Mouse (Mus musculus) CH12.LX (cell line): Measurements from ENCODE around the gene Dbx1. TPM values are rescaled to one million over a fixed set of nuclear protein-coding genes. Genes with fewer than 3 reads are reported as not detected.
A peak's percentile ranks its signal among the peaks of the same experiment; 100 is the strongest.

Experiments used
- DNase-seq: peaks from one replicate; pipeline ENCODE4 v3.0.0-alpha.2; 2013; ENCODE audit errors: extremely low read depth
- H3K27ac ChIP-seq: 2 replicates; pipeline ENCODE4 v1.5.1; 2012; ENCODE audit warnings: low read depth, mild to moderate bottlenecking, control low read depth, moderate library complexity; ENCODE audit not compliant: insufficient read depth
- H3K27me3 ChIP-seq: replicated peaks from 2 replicates; pipeline ENCODE3; 2012; ENCODE audit warnings: inconsistent platforms
- H3K36me3 ChIP-seq, 2 experiments: replicated peaks in 1 of 2; 2 replicates each; pipeline versions ENCODE3 to v1.6.1; 2012; ENCODE audit warnings: inconsistent platforms in 1 of 2, low read length in 1 of 2, mild to moderate bottlenecking in 1 of 2, mixed read lengths in 1 of 2, moderate library complexity in 1 of 2; ENCODE audit not compliant: control insufficient read depth in 1 of 2, insufficient read depth in 1 of 2
- H3K4me1 ChIP-seq, 2 experiments: 2 replicates each; pipeline ENCODE4 v1.6.1; 2012; ENCODE audit warnings: inconsistent platforms in 1 of 2, moderate library complexity in 1 of 2; ENCODE audit not compliant: insufficient read depth in 2 of 2, control insufficient read depth in 1 of 2
- H3K4me2 ChIP-seq: 2 replicates; pipeline ENCODE4 v1.6.1; 2012; ENCODE audit warnings: low read depth, mild to moderate bottlenecking, control low read depth; ENCODE audit not compliant: poor library complexity, insufficient read depth, severe bottlenecking
- H3K4me3 ChIP-seq, 3 experiments: fragments of 150-350 bp in 1 of 3; sonication (generic) in 1 of 3; replicated peaks in 1 of 3; 2 replicates each; pipeline versions ENCODE3 to v1.5.1; 2011 to 2012; ENCODE audit warnings: low read depth in 2 of 3, low read length in 2 of 3, mild to moderate bottlenecking in 2 of 3, moderate library complexity in 2 of 3, control low read depth in 1 of 3, improper control_type of control experiment in 1 of 3, inconsistent platforms in 1 of 3, mixed read lengths in 1 of 3; ENCODE audit not compliant: poor library complexity in 1 of 3
- H3K79me2 ChIP-seq: replicated peaks from 2 replicates; pipeline ENCODE4 v1.6.1; 2012; ENCODE audit warnings: mild to moderate bottlenecking, moderate library complexity; ENCODE audit not compliant: control insufficient read depth, poor library complexity, insufficient read depth, severe bottlenecking; ENCODE audit errors: extremely low read depth
- H3K9ac ChIP-seq: 2 replicates; pipeline ENCODE4 v1.6.1; 2012; ENCODE audit warnings: low read depth, mild to moderate bottlenecking, control low read depth, moderate library complexity; ENCODE audit not compliant: insufficient read depth
- H3K9me3 ChIP-seq: replicated peaks from 2 replicates; pipeline ENCODE3; 2012; ENCODE audit warnings: low read length, inconsistent platforms, mixed read lengths
- BHLHE40 ChIP-seq: IDR thresholded peaks from 2 replicates; pipeline ENCODE4 v1.6.1; 2011; ENCODE audit warnings: mild to moderate bottlenecking, low read depth, low read length, improper control_type of control experiment
- CTCF ChIP-seq, 2 experiments: IDR thresholded peaks in 1 of 2; conservative IDR thresholded peaks in 1 of 2; 2 replicates each; pipeline ENCODE4 v1.5.1; 2011 to 2012; ENCODE audit warnings: low read depth in 2 of 2, low read length in 2 of 2, improper control_type of control experiment in 1 of 2, inconsistent platforms in 1 of 2, mild to moderate bottlenecking in 1 of 2, moderate library complexity in 1 of 2
- ELF1 ChIP-seq: IDR thresholded peaks from 2 replicates; pipeline ENCODE4 v1.6.1; 2014; ENCODE audit warnings: low read depth, mild to moderate bottlenecking, inconsistent platforms, low read length, improper control_type of control experiment
- ETS1 ChIP-seq: conservative IDR thresholded peaks from 2 replicates; pipeline ENCODE4 v1.6.1; 2012; ENCODE audit warnings: low read depth, mild to moderate bottlenecking, inconsistent platforms, low read length, improper control_type of control experiment, moderate library complexity
- IRF4 ChIP-seq: IDR thresholded peaks from 2 replicates; pipeline ENCODE4 v1.6.1; 2014; ENCODE audit warnings: low read depth, mild to moderate bottlenecking, inconsistent platforms, low read length, improper control_type of control experiment
- MAFK ChIP-seq: IDR thresholded peaks from 2 replicates; pipeline ENCODE4 v1.6.1; 2011; ENCODE audit warnings: low read length, improper control_type of control experiment; ENCODE audit not compliant: insufficient replicate concordance
- MAZ ChIP-seq: IDR thresholded peaks from 2 replicates; pipeline ENCODE4 v1.6.1; 2012; ENCODE audit warnings: low read depth, mild to moderate bottlenecking, inconsistent platforms, low read length, improper control_type of control experiment, moderate library complexity
- MEF2A ChIP-seq: IDR thresholded peaks from 2 replicates; pipeline ENCODE4 v1.6.1; 2014; ENCODE audit warnings: low read depth, mild to moderate bottlenecking, inconsistent platforms, low read length, improper control_type of control experiment, borderline replicate concordance
- NELFE ChIP-seq: IDR thresholded peaks from 2 replicates; pipeline ENCODE4 v1.6.1; 2011; ENCODE audit warnings: low read depth, low read length, improper control_type of control experiment
- POLR2A ChIP-seq: IDR thresholded peaks from 2 replicates; pipeline ENCODE4 v1.6.1; 2011; ENCODE audit warnings: low read depth, mild to moderate bottlenecking, improper control_type of control experiment, low read length
- POLR2AphosphoS2 ChIP-seq: IDR thresholded peaks from 2 replicates; pipeline ENCODE4 v1.6.1; 2011; ENCODE audit warnings: low read depth, low read length, improper control_type of control experiment
- RAD21 ChIP-seq: IDR thresholded peaks from 2 replicates; pipeline ENCODE4 v1.6.1; 2011; ENCODE audit warnings: low read depth, mild to moderate bottlenecking, low read length, improper control_type of control experiment, moderate library complexity
- SMC3 ChIP-seq: IDR thresholded peaks from 2 replicates; pipeline ENCODE4 v1.6.1; 2011; ENCODE audit warnings: low read depth, low read length, improper control_type of control experiment
- TBP ChIP-seq: conservative IDR thresholded peaks from 2 replicates; pipeline ENCODE4 v1.6.1; 2011; ENCODE audit warnings: low read depth, low read length, improper control_type of control experiment
- USF2 ChIP-seq: conservative IDR thresholded peaks from 2 replicates; pipeline ENCODE4 v1.6.1; 2011; ENCODE audit warnings: low read depth, low read length, improper control_type of control experiment
- ZC3H11A ChIP-seq: IDR thresholded peaks from 2 replicates; pipeline ENCODE4 v1.6.1; 2012; ENCODE audit warnings: low read depth, mild to moderate bottlenecking, inconsistent platforms, low read length, improper control_type of control experiment
- dilution Hi-C: fragments of 300-500 bp; cut with MboI; formaldehyde crosslinking; loops from 2 replicates; pipeline ENCODE4 v1.14.3; 2020; ENCODE audit warnings: low sequenced_read_pairs; ENCODE audit not compliant: extremely low pct_unique_long_range_greater_than_20kb, extremely low pct_ligation_motif_present
- in situ Hi-C: fragments of 300-500 bp; cut with MboI; formaldehyde crosslinking; loops from 3 replicates; pipeline ENCODE4 v1.14.3; 2019; ENCODE audit warnings: low sequenced_read_pairs, low pct_ligation_motif_present, low pct_unique_long_range_greater_than_20kb, mixed read lengths
- polyA plus RNA-seq: library from polyadenylated mRNA; unstranded; fragments of >175 nt; gene quantifications from 2 replicates; pipeline ENCODE4 v1.2.1, GENCODE M21; 2012; ENCODE audit warnings: low read depth; ENCODE audit not compliant: insufficient read length
- total RNA-seq, 2 experiments: library from RNA; depleted of rRNA; stranded (reverse); fragments of 300-350 nt in 1 of 2; fragments of >200 nt in 1 of 2; gene quantifications; 2 replicates each; pipeline ENCODE4 v1.2.3; 2012 to 2014

Gene Dbx1
- total and polyA plus RNA-seq, 3 experiments, result 0.43 TPM; not detected in 2

DNA sequence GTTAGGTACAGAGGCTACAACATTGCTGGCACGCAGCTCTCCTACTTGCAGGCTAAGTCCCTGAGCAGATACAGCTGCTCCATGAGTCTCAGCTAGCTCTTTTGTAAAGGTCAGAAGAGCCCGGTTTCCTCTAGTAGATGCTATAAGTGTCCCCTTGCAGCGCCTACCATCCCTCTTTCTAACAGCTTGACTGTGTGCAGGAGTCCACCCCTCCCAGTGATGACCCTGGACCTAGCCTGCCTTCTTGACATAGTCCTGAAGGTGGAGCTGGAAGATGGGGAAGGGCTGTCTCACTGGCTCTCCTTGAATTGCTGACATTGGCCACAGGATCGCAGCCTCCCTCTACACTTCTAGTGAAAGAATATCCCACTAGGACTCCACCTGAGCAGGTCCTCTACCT lies 19.6 kb downstream of the Dbx1 start:
- in situ Hi-C loops, result loop anchor here (5.0 to 25.0 kb wide), 2 partner anchors 140 to 295 kb away; partner anchors contain the start of genes Htatip2 and Slc6a5

DNA sequence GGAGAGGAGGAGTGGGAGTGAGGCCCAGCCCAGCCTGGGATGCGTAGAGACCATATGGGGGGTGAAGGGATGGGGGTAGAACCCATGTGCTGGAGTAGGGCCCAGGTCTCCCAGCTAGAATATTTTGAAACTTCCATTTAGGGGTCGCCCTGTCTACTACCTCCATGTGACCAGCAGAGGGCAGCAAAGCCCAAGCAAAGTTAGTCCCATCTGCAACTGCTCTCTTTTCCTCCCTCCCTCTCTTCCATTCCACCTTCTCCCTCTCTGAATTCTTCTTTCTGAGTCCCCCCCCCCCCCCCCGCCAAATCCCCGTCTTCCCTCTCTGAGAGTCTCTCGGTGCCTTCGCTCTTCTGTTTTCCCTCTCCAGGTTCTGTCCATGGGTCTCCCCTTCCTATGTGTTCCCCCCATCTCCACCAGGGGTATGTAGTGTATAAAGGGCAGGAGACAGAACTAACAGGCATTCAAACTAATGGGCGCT lies 20.4 kb downstream of the Dbx1 start:
- in situ Hi-C loops (loop anchor here (5.0 to 25.0 kb wide), 2 partner anchors 141 to 296 kb away; partner anchors contain the start of genes Htatip2 and Slc6a5), dilution Hi-C loops (no loop called here)
- Histone ChIP-seq H3K27me3 (peaks cover 10% of the 10 kb centered on the region), H3K36me3 (no peaks in the 10 kb centered on the region), H3K9ac (no peak overlapping the region), H3K4me1 (no peaks in the 10 kb centered on the region), H3K4me3 (no peak overlapping the region), H3K79me2 (no peaks in the 10 kb centered on the region), H3K9me3 (no peaks in the 10 kb centered on the region), H3K4me2 (peak overlapping the region; percentile 76), H3K27ac (no peak overlapping the region)
- peak; percentile 76 for DNase-seq
- no peak for TF ChIP-seq ELF1
- TF ChIP-seq MAFK, result no peak
- peak; percentile 66 to 93 for TF ChIP-seq CTCF (conservative IDR thresholded peaks at IDR 0.05 in 1 of 2, IDR thresholded peaks at IDR 0.05 in 1 of 2; ENCODE audit: low read depth in 2 of 2, low read length in 2 of 2)
- TF ChIP-seq BHLHE40, result no peak
- TF ChIP-seq MEF2A, result no peak
- peak; percentile 49; the same call in 1 of the 2 replicates for TF ChIP-seq MAZ
- TF ChIP-seq ZC3H11A, result peak; percentile 69
- TF ChIP-seq NELFE, result 0 out of 2 replicates have a peak, but pooled peaks have one; percentile 25
- peak; percentile 87 for TF ChIP-seq SMC3
- no peak for TF ChIP-seq POLR2AphosphoS2
- TF ChIP-seq ETS1, result no peak
- TF ChIP-seq POLR2A, result no peak
- peak; percentile 87 for TF ChIP-seq RAD21
- TF ChIP-seq TBP, result no peak

More for the DNA sequence above, 19.6 kb downstream of the Dbx1 start:
- Histone ChIP-seq H3K4me1 (no peaks in the 10 kb centered on the region), H3K9me3 (no peaks in the 10 kb centered on the region), H3K36me3 (no peaks in the 10 kb centered on the region), H3K4me3 (no peak overlapping the region), H3K79me2 (no peaks in the 10 kb centered on the region), H3K27me3 (peaks cover 10% of the 10 kb centered on the region), H3K4me2 (no peak overlapping the region), H3K27ac (no peak overlapping the region), H3K9ac (no peak overlapping the region)
- dilution Hi-C loops, result no loop called here
- DNase-seq, result no peak
- TF ChIP-seq CTCF (conservative IDR thresholded peaks at IDR 0.05 in 1 of 2, IDR thresholded peaks at IDR 0.05 in 1 of 2; ENCODE audit: low read depth in 2 of 2, low read length in 2 of 2) (no peak), USF2 (no peak), IRF4 (no peak)
